Mouse (Mus musculus): ENCODE results near the gene Cadm3. TPM values are rescaled to one million over a fixed set of nuclear protein-coding genes. Genes with fewer than 3 reads are reported as not detected.
"Not testable (repeated sequence)": the region's sequence is repeated elsewhere in the genome, so short reads cannot be mapped to it uniquely, and the experiment has no call there.

Gene Cadm3
- total RNA-seq, 4 experiments from 2014 or later = 350 to 406 (median 381) TPM

DNA sequence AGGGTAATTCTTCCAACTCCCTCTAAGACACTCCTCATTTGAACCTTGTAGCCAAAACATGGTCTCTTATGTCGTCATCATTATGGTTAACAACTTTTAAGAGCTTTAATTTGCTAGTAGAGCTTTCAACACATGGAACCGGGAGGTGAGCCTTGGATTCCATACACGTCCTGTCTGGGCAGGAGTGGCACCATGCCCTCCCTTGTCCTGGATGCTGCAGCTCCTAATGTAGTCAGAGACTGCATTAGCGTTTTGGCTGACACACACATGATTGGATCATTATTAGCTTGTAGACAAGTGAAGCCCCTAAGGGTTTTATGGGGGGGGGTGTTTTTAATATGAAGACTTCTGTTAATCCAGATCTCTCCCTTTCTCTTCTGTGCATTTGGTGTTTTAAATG lies 42.5 kb downstream of the Cadm3 start:
- no peak for DNase-seq (ENCODE audit: low spot score in 2 of 2)

DNA sequence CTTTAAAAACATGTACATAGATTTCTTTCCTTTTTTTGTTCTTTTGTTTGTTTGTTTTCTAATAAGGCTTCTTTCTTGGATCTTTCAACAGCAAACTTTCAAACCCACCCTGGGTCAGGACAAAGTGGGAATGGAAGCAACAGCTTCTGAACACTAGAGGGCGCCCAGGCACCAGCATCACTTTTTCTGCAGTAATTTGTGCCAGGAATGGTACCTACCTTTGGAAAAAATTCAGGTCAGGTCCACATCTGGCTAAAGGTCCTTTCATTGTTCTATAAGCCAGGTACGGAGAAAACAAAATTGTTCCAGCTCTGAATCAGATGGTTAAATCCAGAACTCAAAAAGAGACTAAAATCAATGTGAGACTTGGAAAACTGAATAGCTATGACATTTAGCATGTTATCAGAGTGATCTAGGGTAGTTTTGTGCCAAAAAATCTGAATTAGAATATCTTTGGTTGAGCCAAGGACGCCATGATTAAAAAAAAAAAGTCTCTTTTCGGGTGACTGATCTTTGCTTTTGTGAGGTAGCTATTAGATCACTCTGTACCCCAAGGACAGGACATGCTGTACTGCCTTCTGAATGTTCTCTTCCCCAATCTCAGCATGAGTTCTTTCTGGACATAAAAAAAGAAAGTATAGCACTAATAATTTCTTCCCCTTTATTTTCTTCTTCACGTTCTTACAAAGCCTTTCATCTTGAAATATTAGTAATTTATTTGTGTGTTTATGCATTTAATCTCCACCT lies 43.5 kb downstream of the Cadm3 start:
- no peak for DNase-seq (ENCODE audit: low spot score in 2 of 2)

DNA sequence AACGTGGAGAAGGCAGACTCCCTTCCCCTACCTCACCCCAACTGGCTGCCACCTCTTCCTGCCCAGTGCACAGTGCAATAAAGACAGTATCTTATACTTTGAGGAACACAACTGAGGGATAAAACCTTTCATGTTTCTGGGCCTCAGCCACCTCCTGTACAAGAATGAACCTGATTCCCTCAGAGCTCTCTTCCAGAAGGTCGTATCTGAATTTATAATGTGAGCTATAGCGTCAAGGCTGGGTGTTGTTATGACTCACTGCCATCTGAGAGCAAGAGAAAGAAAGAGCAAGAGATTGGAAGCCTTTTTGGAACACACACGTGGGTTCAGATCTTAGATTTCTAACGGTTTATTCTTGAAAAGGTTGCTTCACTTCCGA lies 45.3 kb downstream of the Cadm3 start:
- DNase-seq (ENCODE audit: low spot score in 2 of 2) = no peak

DNA sequence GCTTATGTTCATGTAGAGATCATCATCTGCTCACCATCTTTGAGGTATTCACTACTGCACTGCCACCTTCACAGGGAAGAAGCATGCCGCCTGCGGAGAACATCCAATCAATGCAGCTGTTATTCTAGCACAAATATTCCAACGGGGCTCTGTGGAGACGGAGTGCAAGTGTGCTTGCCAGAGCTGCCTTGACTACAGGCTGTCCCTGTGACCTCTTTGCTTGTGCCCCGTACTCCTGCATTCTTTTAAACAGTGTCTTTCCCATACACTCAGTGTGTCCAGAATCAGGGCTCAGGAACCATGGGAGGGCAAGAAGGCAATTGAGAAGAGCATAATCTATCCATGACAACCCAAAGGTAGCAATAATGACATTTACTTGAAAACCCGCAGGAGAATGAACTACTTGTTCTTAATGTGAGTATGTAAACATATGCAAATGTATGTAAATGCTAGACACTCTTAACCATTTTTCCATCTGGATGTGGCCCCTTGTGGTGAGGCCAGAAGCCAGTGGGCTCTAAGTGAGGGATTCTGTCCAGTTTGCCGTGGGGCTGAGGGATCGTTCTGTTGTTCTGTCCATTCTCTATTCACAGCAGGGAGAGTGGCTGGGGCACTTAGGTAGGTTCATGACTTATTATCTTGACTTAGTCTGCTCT lies 45.8 kb downstream of the Cadm3 start:
- no peak for DNase-seq (ENCODE audit: low spot score in 2 of 2)

DNA sequence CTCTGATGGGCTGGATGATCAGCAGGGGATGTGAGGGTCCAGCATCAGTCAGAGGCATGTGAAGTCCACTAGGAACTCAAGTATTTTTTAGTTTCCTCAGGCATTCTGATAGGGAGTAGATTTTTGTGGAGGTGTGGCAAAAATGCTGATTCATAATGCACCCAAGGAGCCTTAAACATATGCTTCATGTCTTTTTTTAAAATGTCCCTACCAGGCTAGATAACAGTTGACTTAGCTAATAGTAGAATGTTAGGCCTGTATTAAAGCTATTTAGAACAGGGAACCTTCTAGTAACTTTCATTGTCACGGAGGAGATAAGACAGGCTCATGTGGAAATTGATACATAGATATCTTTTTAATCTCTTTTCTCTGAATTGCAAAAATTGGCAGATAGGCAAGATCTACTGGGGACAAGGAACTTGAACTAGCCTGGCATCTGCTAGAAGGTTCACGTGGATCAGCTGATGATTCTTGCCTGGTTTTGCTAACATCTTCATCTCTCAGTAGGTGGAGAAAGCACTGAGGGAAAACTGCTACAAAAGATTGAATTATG lies 49.5 kb downstream of the Cadm3 start:
- DNase-seq (ENCODE audit: low spot score in 2 of 2) = no peak

DNA sequence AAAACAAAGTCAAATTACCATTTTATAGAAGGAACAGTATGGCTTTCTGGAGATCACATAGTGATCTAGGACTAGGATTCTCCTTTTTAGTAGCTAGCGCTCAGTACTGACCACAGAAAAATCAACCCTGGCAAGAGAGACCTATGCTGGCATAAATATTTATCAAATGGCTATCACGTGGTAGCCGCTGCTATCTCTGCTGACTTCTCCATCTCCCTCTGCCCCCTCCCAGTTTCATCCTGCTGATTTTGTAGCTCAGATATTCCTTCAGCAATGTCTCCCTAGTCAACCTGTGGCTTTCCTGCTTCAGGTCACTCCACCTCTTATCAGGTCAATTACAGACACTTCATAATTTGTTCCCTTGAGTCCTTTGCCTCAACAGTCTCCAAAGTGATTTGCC lies 51.8 kb downstream of the Cadm3 start:
- DNase-seq (ENCODE audit: low spot score in 2 of 2) = no peak

DNA sequence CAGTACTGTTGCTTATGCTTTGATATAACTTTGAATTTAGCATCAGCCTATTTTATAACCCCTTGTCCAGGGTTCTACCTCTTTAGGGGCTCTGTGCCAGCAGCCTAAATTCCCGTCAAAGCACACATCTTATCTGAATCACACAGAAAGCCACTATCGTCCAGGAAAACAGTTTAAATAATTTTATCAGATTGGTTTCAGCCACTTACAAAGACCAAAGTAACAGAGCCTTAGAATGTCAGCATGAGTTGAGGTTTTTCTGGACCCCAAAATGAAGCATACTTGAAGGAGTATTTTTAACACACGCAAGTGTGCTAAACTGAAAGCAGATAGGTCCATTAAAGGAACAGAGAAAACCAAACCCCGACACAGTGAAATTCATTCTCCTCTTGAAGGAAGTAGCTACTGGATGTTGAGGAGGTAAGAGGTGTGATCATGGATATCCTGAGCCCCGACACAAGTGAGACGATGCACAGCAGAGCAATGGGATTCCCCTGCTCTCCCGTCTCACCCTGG lies 53.9 kb downstream of the Cadm3 start:
- not testable (repeated sequence) for DNase-seq (ENCODE audit: low spot score in 2 of 2)

DNA sequence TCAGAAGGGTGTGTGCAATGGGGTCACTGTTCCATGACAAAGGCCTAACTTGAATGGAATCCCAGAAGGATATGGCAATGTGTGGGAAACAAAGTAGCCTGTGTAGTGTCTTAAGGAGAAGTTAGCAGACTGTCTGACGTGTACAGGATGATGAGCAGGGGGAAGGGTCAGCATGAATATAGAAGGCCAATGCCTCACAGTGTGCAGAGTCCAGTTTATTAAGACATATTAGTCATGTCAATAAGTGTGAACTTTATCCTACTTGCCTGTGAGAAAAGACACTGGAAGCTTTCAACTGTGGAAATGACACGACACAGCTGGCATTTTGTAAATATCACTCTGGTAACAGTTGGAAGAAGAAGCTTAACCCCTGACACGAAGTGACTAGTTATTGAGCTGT lies 64.7 kb downstream of the Cadm3 start:
- DNase-seq (ENCODE audit: low spot score in 2 of 2) = not testable (repeated sequence)

Other genes starting within 250 kb of the Cadm3 start
- not detected for gene Olfr1408, start 230.3 kb downstream of the Cadm3 start, total RNA-seq (2022)
- not detected for gene Olfr1406, start 177.1 kb downstream of the Cadm3 start, total RNA-seq (2022)
- not detected for gene Olfr218, start 169.9 kb downstream of the Cadm3 start, total RNA-seq (2022)
- not detected for gene Olfr1404, start 155.3 kb downstream of the Cadm3 start, total RNA-seq (2022)
- not detected for gene Fcer1a, start 140.5 kb downstream of the Cadm3 start, total RNA-seq (2022)
- gene Olfr418, start 101.7 kb downstream of the Cadm3 start, total RNA-seq (2022) = not detected
- not detected for gene Mptx2, start 89.9 kb downstream of the Cadm3 start, total RNA-seq (2022)
- 10 to 100 TPM; 45.2 to 66.9 (median 51.0) TPM for gene Ackr1, start 33.9 kb downstream of the Cadm3 start, total RNA-seq (2022)
- 10 to 100 TPM in 1 of 4 experiments, 1 to 10 TPM in 3; 1.8 to 12.4 (median 5.1) TPM for gene Aim2, start 16.8 kb downstream of the Cadm3 start, total RNA-seq (2022)
- under 1 TPM in 2 of 4 experiments, not detected in 2; 0.16 to 0.32 TPM for gene Ifi206, start 123.3 kb upstream of the Cadm3 start, total RNA-seq (2022)
- gene Ifi214, start 168.3 kb upstream of the Cadm3 start, total RNA-seq (2022) = under 1 TPM in 1 of 4 experiments, not detected in 3; 0.16 TPM
- gene Ifi213, start 231.6 kb upstream of the Cadm3 start, total RNA-seq (2022) = under 1 TPM in 2 of 4 experiments, not detected in 2; 0.43 to 0.45 TPM

Data from layer of hippocampus, adult 8-10 months (tissue).